Mouse (Mus musculus) limb, embryonic 13.5 days (tissue): ENCODE data around the gene Doc2b. TPM values are rescaled to one million over a fixed set of nuclear protein-coding genes. Genes with fewer than 3 reads are reported as not detected.

Experiments
- ATAC-seq: fragments of 200-750 bp; cut with Nextera tagmentation; 2 replicates; pipeline ENCODE4 v1.8.0; 2017; ENCODE audit warnings: low read depth, moderate number of reproducible peaks, moderate TSS enrichment; ENCODE audit not compliant: low FRiP score
- H3K27ac ChIP-seq: fragments of 300-500 bp; sonication (generic); 2 replicates; pipeline ENCODE4 v1.5.1; 2015; ENCODE audit warnings: inconsistent platforms, mild to moderate bottlenecking, moderate library complexity
- H3K27me3 ChIP-seq: fragments of 300-500 bp; sonication (generic); 2 replicates; pipeline ENCODE4 v1.6.1; 2015; ENCODE audit warnings: mild to moderate bottlenecking, inconsistent platforms
- H3K36me3 ChIP-seq: fragments of 300-500 bp; sonication (generic); 2 replicates; pipeline ENCODE4 v1.6.1; 2015; ENCODE audit warnings: inconsistent platforms, mild to moderate bottlenecking, moderate library complexity
- H3K4me1 ChIP-seq: fragments of 300-500 bp; sonication (generic); 2 replicates; pipeline ENCODE4 v1.6.1; 2015; ENCODE audit warnings: inconsistent platforms
- H3K4me2 ChIP-seq: fragments of 300-500 bp; sonication (generic); replicated peaks from 2 replicates; pipeline ENCODE4 v1.6.1; 2015; ENCODE audit warnings: inconsistent platforms, mild to moderate bottlenecking, moderate library complexity
- H3K4me3 ChIP-seq: fragments of 300-500 bp; sonication (generic); 2 replicates; pipeline ENCODE4 v1.5.1; 2015; ENCODE audit warnings: moderate library complexity, mild to moderate bottlenecking, inconsistent platforms
- H3K9ac ChIP-seq: fragments of 300-500 bp; sonication (generic); 2 replicates; pipeline ENCODE4 v1.6.1; 2015; ENCODE audit warnings: mild to moderate bottlenecking, inconsistent platforms
- H3K9me3 ChIP-seq: fragments of 300-500 bp; sonication (generic); 2 replicates; pipeline ENCODE4 v1.6.1; 2016; ENCODE audit warnings: inconsistent platforms
- WGBS: fragments of 180-500 bp; shearing (Covaris S2); methylation state at CpG from one replicate; pipeline ENCODE4 v1.1.7; 2015; 5-methylcytosine and 5-hydroxymethylcytosine counted together
- polyA plus RNA-seq: library from polyadenylated mRNA; unstranded; fragments of >200 nt; fragmentation: Nextera tagmentation; extraction: Ambion mirVana; gene quantifications from 2 replicates; pipeline ENCODE4 v1.2.1, GENCODE M21; 2015

Gene Doc2b
- polyA plus RNA-seq: 1.0 and 1.3 TPM in 2 replicates

DNA sequence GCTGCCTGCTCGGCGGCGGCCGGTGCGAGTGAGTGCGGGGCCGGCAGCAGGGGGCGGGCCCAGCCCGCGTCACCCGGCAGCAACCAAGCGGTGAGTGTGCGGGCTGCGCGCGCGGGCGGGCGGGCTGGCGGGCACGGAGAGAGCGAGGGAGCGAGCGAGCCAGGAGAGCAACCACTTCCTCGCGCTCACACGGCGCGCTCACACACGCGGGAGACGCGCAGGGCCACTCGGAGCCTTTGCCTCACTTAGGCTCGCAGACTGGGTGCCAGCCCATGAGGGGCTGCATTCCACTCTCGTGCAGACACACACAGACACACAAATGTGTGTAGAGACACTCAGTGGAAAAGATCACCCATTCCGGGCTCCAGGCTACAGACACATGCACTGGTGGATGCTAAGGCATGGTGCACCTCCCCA is at the start of gene Doc2b:
Doc2b (minus strand) TSS at position 21 of the 417 bp plus-strand sequence.
- Histone ChIP-seq H3K27me3 (peaks cover 90% of the 10 kb centered on the region), H3K27ac (no peak within 1 kb of the TSS), H3K36me3 (no peaks in the 10 kb centered on the region), H3K9me3 (no peaks in the 10 kb centered on the region), H3K4me2 (peak within 1 kb of the TSS; percentile 74), H3K4me1 (0 out of 2 replicates have a peak, but pooled peaks cover 9% of the 10 kb centered on the region), H3K9ac (peak within 1 kb of the TSS; percentile 67), H3K4me3 (peak within 1 kb of the TSS; percentile 55)
- peak; percentile 28; the same call in 1 of the 2 replicates for ATAC-seq
- 5% methylated on average over 30 of the region's 37 CpGs for WGBS

DNA sequence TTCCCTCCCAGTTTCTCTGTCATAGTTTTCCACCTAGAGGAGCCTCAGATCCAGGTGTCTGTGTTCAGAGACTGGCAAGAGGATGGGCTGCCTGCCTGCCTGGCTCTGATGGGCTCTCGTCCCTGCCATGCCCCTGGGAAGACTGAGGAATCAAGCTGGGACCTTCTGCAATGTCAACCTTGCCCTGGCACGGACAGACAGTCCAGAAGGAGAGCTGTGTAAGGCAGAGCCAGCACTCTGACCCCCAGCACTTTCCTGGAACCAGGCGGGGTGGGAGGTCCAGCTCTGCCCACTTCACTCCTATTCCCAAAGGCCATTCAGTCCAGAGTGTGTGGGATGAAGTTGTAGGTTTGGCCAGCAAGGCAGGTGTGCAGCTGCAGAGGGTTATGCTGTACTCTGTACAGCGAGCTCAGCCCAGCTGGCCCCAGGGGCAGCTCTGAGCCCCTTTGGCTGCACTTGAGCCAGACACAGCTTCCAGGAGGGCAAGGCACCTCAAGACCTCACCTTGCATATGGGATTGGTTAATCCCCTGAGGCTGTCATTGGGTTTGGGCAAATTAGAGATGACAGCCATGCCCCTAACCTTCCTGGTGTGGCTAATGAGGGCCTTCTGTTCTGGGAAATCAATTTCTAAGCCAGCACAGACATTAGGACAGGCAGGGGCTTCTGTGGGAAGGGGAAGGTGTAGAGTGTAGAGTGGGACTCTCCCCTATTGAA is 47.2 kb upstream of the Doc2b start:
- 60% methylated on average over 4 of the region's 4 CpGs for WGBS
- ATAC-seq: no peak; the same call in 1 of the 2 replicates
- no peaks in the 10 kb centered on the region for H3K9me3 ChIP-seq

DNA sequence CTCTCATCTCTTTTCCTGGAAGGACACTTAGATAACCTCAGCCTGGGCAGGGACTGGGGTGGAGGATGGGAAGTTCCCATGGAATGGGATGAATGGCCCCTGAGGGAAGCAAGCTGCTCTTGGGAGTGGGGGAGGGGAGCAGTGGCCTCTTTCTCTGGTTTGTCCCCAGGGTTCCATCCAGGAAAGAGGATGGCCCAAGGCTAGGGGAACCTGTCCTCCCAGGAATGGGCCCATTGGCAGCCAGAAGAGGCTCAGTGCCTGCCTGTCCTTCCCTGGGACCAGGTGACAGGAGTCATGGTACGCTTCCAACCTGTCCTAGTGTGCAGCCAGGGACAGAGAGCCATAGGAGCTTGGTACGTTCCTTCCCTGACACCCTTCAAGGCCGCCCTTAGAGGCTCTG is 45.7 kb upstream of the Doc2b start:
- no peaks in the 10 kb centered on the region for H3K9me3 ChIP-seq
- H3K4me1 ChIP-seq: peaks cover 18% of the 10 kb centered on the region
- 76% methylated on average over 3 of the region's 3 CpGs for WGBS
- H3K27ac ChIP-seq: no peak overlapping the region
- H3K27me3 ChIP-seq: no peaks in the 10 kb centered on the region
- ATAC-seq: no peak
- H3K36me3 ChIP-seq: no peaks in the 10 kb centered on the region
- H3K4me3 ChIP-seq: no peak overlapping the region
- no peak overlapping the region for H3K4me2 ChIP-seq
- no peak overlapping the region for H3K9ac ChIP-seq

More for the DNA sequence above, 47.2 kb upstream of the Doc2b start:
- Histone ChIP-seq H3K4me1 (peaks cover 18% of the 10 kb centered on the region), H3K36me3 (no peaks in the 10 kb centered on the region), H3K4me3 (no peak overlapping the region), H3K9ac (no peak overlapping the region), H3K27ac (no peak overlapping the region), H3K27me3 (no peaks in the 10 kb centered on the region), H3K4me2 (no peak overlapping the region)

- Histone ChIP-seq H3K4me2 (no peak overlapping the region), H3K4me1 (peaks cover 14% of the 10 kb centered on the region; the same call in 1 of the 2 replicates), H3K36me3 (no peaks in the 10 kb centered on the region), H3K27ac (no peak overlapping the region), H3K9ac (no peak overlapping the region), H3K27me3 (no peaks in the 10 kb centered on the region), H3K4me3 (no peak overlapping the region), H3K9me3 (no peaks in the 10 kb centered on the region)
- 76% methylated on average over 12 of the region's 12 CpGs for WGBS
- ATAC-seq: no peak
Measured at GRCm38 (mm10) chr11:75839536-75840430, 43.9 kb upstream of the Doc2b start.

GRCm38 (mm10) chr11:75838861-75839426 is 43.1 kb upstream of the Doc2b start:
- no peaks in the 10 kb centered on the region for H3K27me3 ChIP-seq
- no peak overlapping the region for H3K9ac ChIP-seq
- H3K4me2 ChIP-seq: no peak overlapping the region
- H3K27ac ChIP-seq: no peak overlapping the region
- H3K4me1 ChIP-seq: peaks cover 14% of the 10 kb centered on the region; the same call in 1 of the 2 replicates
- WGBS: 60% methylated on average over 10 of the region's 10 CpGs
- no peaks in the 10 kb centered on the region for H3K9me3 ChIP-seq
- H3K36me3 ChIP-seq: no peaks in the 10 kb centered on the region
- no peak for ATAC-seq
- no peak overlapping the region for H3K4me3 ChIP-seq

- Histone ChIP-seq H3K9me3 (no peaks in the 10 kb centered on the region), H3K4me2 (no peak overlapping the region), H3K9ac (no peak overlapping the region), H3K27ac (no peak overlapping the region), H3K36me3 (no peaks in the 10 kb centered on the region), H3K27me3 (no peaks in the 10 kb centered on the region), H3K4me1 (0 out of 2 replicates have a peak, but pooled peaks cover 5% of the 10 kb centered on the region), H3K4me3 (no peak overlapping the region)
- WGBS: 59% methylated on average over 11 of the region's 11 CpGs
- no peak for ATAC-seq
Measured at GRCm38 (mm10) chr11:75836240-75836610, 40.4 kb upstream of the Doc2b start.

DNA sequence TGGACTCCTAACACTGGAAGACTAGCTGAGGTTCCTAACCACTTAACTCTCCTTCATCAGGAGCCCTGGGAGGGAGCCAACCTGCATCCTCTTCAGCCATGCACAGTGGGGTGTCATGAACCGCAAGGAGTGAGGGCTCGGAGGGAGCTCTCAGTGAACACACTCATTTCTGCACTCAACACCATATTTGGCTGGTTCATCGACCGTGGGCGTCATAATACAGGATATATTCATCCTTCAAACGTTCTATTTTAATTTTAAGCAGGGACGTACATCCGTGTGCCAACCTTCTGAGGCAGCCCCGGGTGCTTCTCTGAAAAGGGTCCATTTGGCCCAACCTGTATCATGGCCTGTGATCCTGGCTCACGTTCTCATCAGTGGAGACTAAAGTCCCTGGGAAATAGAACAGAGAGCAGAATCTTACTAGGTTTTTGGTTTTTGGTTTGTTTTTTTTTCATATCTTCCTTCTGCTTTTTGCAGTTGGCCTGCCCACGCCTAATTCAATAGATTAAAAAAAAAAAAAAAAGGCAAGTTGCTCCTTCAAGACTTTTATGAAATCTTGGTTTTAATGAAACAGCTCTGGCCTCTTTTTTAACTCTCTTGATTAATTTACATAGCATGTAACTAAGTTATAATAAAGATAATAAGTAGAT is 39.9 kb upstream of the Doc2b start:
- Histone ChIP-seq H3K4me2 (no peak overlapping the region), H3K36me3 (no peaks in the 10 kb centered on the region), H3K9me3 (no peaks in the 10 kb centered on the region), H3K9ac (no peak overlapping the region), H3K27ac (no peak overlapping the region), H3K4me1 (0 out of 2 replicates have a peak, but pooled peaks cover 5% of the 10 kb centered on the region), H3K27me3 (no peaks in the 10 kb centered on the region), H3K4me3 (no peak overlapping the region)
- WGBS: 79% methylated on average over 11 of the region's 11 CpGs
- no peak for ATAC-seq

- Histone ChIP-seq H3K4me2 (no peak overlapping the region), H3K9ac (no peak overlapping the region), H3K27me3 (no peaks in the 10 kb centered on the region), H3K27ac (no peak overlapping the region), H3K4me1 (no peaks in the 10 kb centered on the region), H3K36me3 (no peaks in the 10 kb centered on the region), H3K4me3 (no peak overlapping the region), H3K9me3 (no peaks in the 10 kb centered on the region)
- ATAC-seq: no peak
- 87% methylated on average over 6 of the region's 6 CpGs for WGBS
Measured at GRCm38 (mm10) chr11:75833081-75833480, 37.2 kb upstream of the Doc2b start.

DNA sequence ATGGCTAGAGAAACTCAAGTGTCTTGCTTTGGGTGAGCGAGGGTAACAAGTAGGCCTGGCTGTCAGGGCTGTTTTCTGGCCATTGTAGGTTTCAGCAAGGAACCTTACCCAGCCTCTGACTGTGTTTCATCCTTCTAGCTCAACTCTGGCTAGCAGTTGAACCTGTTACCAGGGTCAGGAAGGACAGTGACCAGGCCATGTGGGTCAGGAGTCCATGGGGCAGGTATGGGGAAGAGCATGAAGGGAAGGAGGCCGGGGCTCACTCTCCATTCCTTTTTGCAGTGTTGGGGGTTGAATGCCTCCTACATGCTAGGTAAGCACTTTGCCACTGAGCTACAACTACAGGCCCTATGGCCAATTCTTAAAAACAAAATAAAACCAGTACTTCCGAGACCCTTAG is 34.5 kb upstream of the Doc2b start:
- H3K4me3 ChIP-seq: no peak overlapping the region
- H3K9ac ChIP-seq: no peak overlapping the region
- H3K4me2 ChIP-seq: no peak overlapping the region
- no peak overlapping the region for H3K27ac ChIP-seq
- ATAC-seq: no peak
- H3K36me3 ChIP-seq: no peaks in the 10 kb centered on the region
- no peaks in the 10 kb centered on the region for H3K4me1 ChIP-seq
- 86% methylated on average over 3 of the region's 3 CpGs for WGBS
- no peaks in the 10 kb centered on the region for H3K9me3 ChIP-seq
- no peaks in the 10 kb centered on the region for H3K27me3 ChIP-seq

GRCm38 (mm10) chr11:75827414-75827813 is 31.6 kb upstream of the Doc2b start:
- Histone ChIP-seq H3K9ac (no peak overlapping the region), H3K27ac (no peak overlapping the region), H3K9me3 (no peaks in the 10 kb centered on the region), H3K4me3 (no peak overlapping the region), H3K4me1 (0 out of 2 replicates have a peak, but pooled peaks cover 2% of the 10 kb centered on the region), H3K36me3 (no peaks in the 10 kb centered on the region), H3K27me3 (no peaks in the 10 kb centered on the region), H3K4me2 (no peak overlapping the region)
- WGBS: 81% methylated on average over 8 of the region's 8 CpGs
- ATAC-seq: no peak

DNA sequence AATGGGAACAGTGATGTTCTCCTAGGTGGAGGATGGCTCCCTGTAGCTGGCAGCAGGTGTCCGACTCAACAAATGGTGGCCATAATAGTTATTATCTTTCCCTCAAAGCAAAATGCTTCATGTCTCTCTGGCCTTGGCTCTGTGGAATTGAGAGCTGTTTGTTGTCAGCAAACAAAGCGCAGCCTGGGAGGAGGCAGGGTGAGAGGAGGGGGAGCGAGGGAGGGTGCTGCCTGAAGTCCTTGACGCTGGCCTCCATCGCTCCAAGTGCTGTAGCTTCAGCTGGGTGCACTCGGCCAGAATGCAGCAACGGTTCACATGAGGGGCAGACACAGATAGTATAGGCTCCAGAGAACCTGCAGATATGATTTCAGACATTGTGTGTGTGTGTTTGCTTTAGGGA is 27.7 kb upstream of the Doc2b start:
- H3K4me1 ChIP-seq: peaks cover 14% of the 10 kb centered on the region
- H3K27me3 ChIP-seq: no peaks in the 10 kb centered on the region
- WGBS: 62% methylated on average over 7 of the region's 7 CpGs
- H3K4me2 ChIP-seq: no peak overlapping the region
- no peak overlapping the region for H3K9ac ChIP-seq
- ATAC-seq: no peak
- no peaks in the 10 kb centered on the region for H3K36me3 ChIP-seq
- H3K9me3 ChIP-seq: no peaks in the 10 kb centered on the region
- H3K4me3 ChIP-seq: no peak overlapping the region
- no peak overlapping the region for H3K27ac ChIP-seq
